Mouse (Mus musculus) adrenal gland (tissue): ENCODE measurements around the gene Ddx17.

Experiments used
- microRNA-seq, 2 experiments: library from miRNA; unstranded; fragments of <30 nt; microRNA quantifications; one replicate each; pipeline ENCODE4; 2019

Gene Ddx17

Small RNAs within 50 kb of the gene (microRNA-seq; reads per million reads assigned to microRNA genes)
- gene Gm27903, result 0 reads per million in 2 experiments
